Comparison of ENCODE assay signal across 23 mouse cellular contexts in genomic region chr4:46594131-46594530, GRCm38 (mm10). TPM values are rescaled to one million over a fixed set of nuclear protein-coding genes. Genes with fewer than 3 reads are reported as not detected.
DNase-seq lines count a peak whose midpoint lies in the region; ATAC-seq lines count a peak whose summit lies in the region.
"Had no signal": no experiment of that assay in that cellular context is flagged by ENCODE, and none has a peak within 500 bp of the region (broad histone marks: within the 10 kb centered on the region; RNA-seq: fewer than 3 reads in every experiment).

No protein-coding gene starts in this region.

- H3K9ac ChIP-seq in heart, embryonic 12.5 days: no peak overlapping the region
- H3K9ac ChIP-seq in intestine, embryonic 15.5 days: no peak overlapping the region
- no peak overlapping the region for H3K9ac ChIP-seq in hindbrain, embryonic 11.5 days (ENCODE audit: low read depth, low read length)
- H3K9ac ChIP-seq: embryonic facial prominence, embryonic 13.5 days; forebrain, embryonic 12.5 days; limb, embryonic 12.5 days; liver, postnatal 0 days had no signal

- WGBS in heart, embryonic 12.5 days: 81% methylated on average over 5 of the region's 5 CpGs
- WGBS in intestine, embryonic 15.5 days: 60% methylated on average over 5 of the region's 5 CpGs
- WGBS in hindbrain, embryonic 11.5 days: 92% methylated on average over 5 of the region's 5 CpGs

- 0 out of 2 replicates have a peak, but pooled peaks cover 3% of the 10 kb centered on the region for H3K4me1 ChIP-seq in heart, embryonic 12.5 days (replicated peaks)
- H3K4me1 ChIP-seq in intestine, embryonic 15.5 days (replicated peaks): peaks cover 4% of the 10 kb centered on the region; the same call in 1 of the 2 replicates
- H3K4me1 ChIP-seq in hindbrain, embryonic 11.5 days (replicated peaks; ENCODE audit: control insufficient read depth, insufficient read depth, low read length): no peaks in the 10 kb centered on the region
- H3K4me1 ChIP-seq: embryonic facial prominence, embryonic 13.5 days; forebrain, embryonic 12.5 days; limb, embryonic 12.5 days had no signal

- no peak for ATAC-seq in heart, embryonic 12.5 days (ENCODE audit: insufficient number of reproducible peaks, low FRiP score)
- peak; percentile 76 for ATAC-seq in intestine, embryonic 15.5 days
- ATAC-seq in hindbrain, embryonic 11.5 days (ENCODE audit: low FRiP score): no peak
- ATAC-seq: liver, postnatal 0 days; lung, postnatal 0 days; midbrain, embryonic 16.5 days; Patski had no signal

- H3K27ac ChIP-seq in heart, embryonic 12.5 days (ENCODE audit: poor library complexity, severe bottlenecking): no peak overlapping the region
- peak overlapping the region; percentile 60 for H3K27ac ChIP-seq in intestine, embryonic 15.5 days
- H3K27ac ChIP-seq in hindbrain, embryonic 11.5 days (ENCODE audit: low read depth, low read length): no peak overlapping the region
- H3K27ac ChIP-seq: embryonic facial prominence, embryonic 13.5 days; forebrain, embryonic 12.5 days; hindbrain, embryonic 10.5 days; layer of hippocampus, adult 2 months; limb, embryonic 12.5 days; midbrain, embryonic 10.5 days had no signal

- H3K4me3 ChIP-seq in heart, embryonic 12.5 days: no peak overlapping the region
- H3K4me3 ChIP-seq in intestine, embryonic 15.5 days (replicated peaks): no peak overlapping the region
- no peak overlapping the region for H3K4me3 ChIP-seq in hindbrain, embryonic 11.5 days (ENCODE audit: low read depth, low read length)
- H3K4me3 ChIP-seq: embryonic facial prominence, embryonic 13.5 days; erythroblast, embryonic 14.5 days; forebrain, embryonic 12.5 days; hindbrain, embryonic 10.5 days; layer of hippocampus, adult 2 months; limb, embryonic 12.5 days; midbrain, embryonic 10.5 days; myocyte had no signal

- no peaks in the 10 kb centered on the region for H3K36me3 ChIP-seq in heart, embryonic 12.5 days
- H3K36me3 ChIP-seq in intestine, embryonic 15.5 days: no peaks in the 10 kb centered on the region
- H3K36me3 ChIP-seq in hindbrain, embryonic 11.5 days (ENCODE audit: control insufficient read depth, insufficient read depth, low read length): no peaks in the 10 kb centered on the region
- H3K36me3 ChIP-seq: embryonic facial prominence, embryonic 13.5 days; forebrain, embryonic 12.5 days; hindbrain, embryonic 10.5 days; limb, embryonic 12.5 days; midbrain, embryonic 10.5 days had no signal

- no peaks in the 10 kb centered on the region for H3K9me3 ChIP-seq in heart, embryonic 12.5 days (replicated peaks)
- no peaks in the 10 kb centered on the region for H3K9me3 ChIP-seq in intestine, embryonic 15.5 days
- no peaks in the 10 kb centered on the region for H3K9me3 ChIP-seq in hindbrain, embryonic 11.5 days (ENCODE audit: control insufficient read depth, low read length)
- H3K9me3 ChIP-seq: embryonic facial prominence, embryonic 13.5 days; forebrain, embryonic 12.5 days; hindbrain, embryonic 10.5 days; limb, embryonic 12.5 days; midbrain, embryonic 10.5 days had no signal

- H3K4me2 ChIP-seq in heart, embryonic 12.5 days: no peak overlapping the region
- no peak overlapping the region for H3K4me2 ChIP-seq in intestine, embryonic 15.5 days (replicated peaks)
- H3K4me2 ChIP-seq in hindbrain, embryonic 11.5 days (replicated peaks; ENCODE audit: low read depth, low read length): no peak overlapping the region
- H3K4me2 ChIP-seq: embryonic facial prominence, embryonic 13.5 days; forebrain, embryonic 12.5 days; limb, embryonic 12.5 days; liver, embryonic 11.5 days had no signal

- H3K27me3 ChIP-seq in heart, embryonic 12.5 days (replicated peaks): peaks cover 30% of the 10 kb centered on the region
- H3K27me3 ChIP-seq in intestine, embryonic 15.5 days (replicated peaks): no peaks in the 10 kb centered on the region
- no peaks in the 10 kb centered on the region for H3K27me3 ChIP-seq in hindbrain, embryonic 11.5 days (ENCODE audit: control insufficient read depth, insufficient read depth, low read length)
- H3K27me3 ChIP-seq: Patski had no signal

- DNase-seq in heart, adult 11 months: peak; percentile 68
- DNase-seq in urinary bladder, postnatal 4 days (ENCODE audit: low spot score in 2 of 2): peak; percentile 10 to 50
- no peak for DNase-seq in urinary bladder, adult 2 months (ENCODE audit: low spot score)
- DNase-seq in hindbrain, embryonic 11.5 days (ENCODE audit: low spot score): no peak
- DNase-seq in c-Kit-positive CD71-positive TER-119-positive erythroid progenitor cells, embryonic 14.5 days (ENCODE audit: low spot score): no peak
- DNase-seq: embryo, embryonic 11 days; kidney, adult 8-10 months; kidney, postnatal 10 days; liver, postnatal 0 days had no signal

RNA-seq across cellular contexts. Expression of gene Coro2a, which starts 7.9 kb away (rescaled TPM):
- polyA plus RNA-seq in heart, embryonic 12.5 days (2016; fragmentation: Nextera tagmentation; extraction: Ambion mirVana): 0.15 and 0.34 TPM in 2 replicates
- polyA plus RNA-seq in urinary bladder, adult 2 months (2012; rRNA removed): 6.4 and 7.0 TPM in 2 replicates
- polyA plus RNA-seq in intestine, embryonic 15.5 days (2015; fragmentation: Nextera tagmentation; extraction: Ambion mirVana): 66.0 and 68.3 TPM in 2 replicates
- 3.6 and 6.6 TPM in 2 replicates for polyA plus RNA-seq in hindbrain, embryonic 11.5 days (2014; fragmentation: Nextera tagmentation; extraction: Ambion mirVana)

RNA-seq across cellular contexts. Expression of gene Tbc1d2, which starts 55.9 kb away (rescaled TPM):
- 0.42 and 0.51 TPM in 2 replicates for polyA plus RNA-seq in heart, embryonic 12.5 days (2016; fragmentation: Nextera tagmentation; extraction: Ambion mirVana)
- 18.6 and 24.0 TPM in 2 replicates for polyA plus RNA-seq in urinary bladder, adult 2 months (2012; rRNA removed)
- 6.0 and 6.3 TPM in 2 replicates for polyA plus RNA-seq in intestine, embryonic 15.5 days (2015; fragmentation: Nextera tagmentation; extraction: Ambion mirVana)
- polyA plus RNA-seq in hindbrain, embryonic 11.5 days (2014; fragmentation: Nextera tagmentation; extraction: Ambion mirVana): 1.0 and 1.1 TPM in 2 replicates

RNA-seq across cellular contexts. Expression of gene Trim14, which starts 58.2 kb away (rescaled TPM):
- polyA plus RNA-seq in heart, embryonic 12.5 days (2016; fragmentation: Nextera tagmentation; extraction: Ambion mirVana): 0.78 and 1.5 TPM in 2 replicates
- polyA plus RNA-seq in urinary bladder, adult 2 months (2012; rRNA removed): 5.0 and 5.7 TPM in 2 replicates
- polyA plus RNA-seq in intestine, embryonic 15.5 days (2015; fragmentation: Nextera tagmentation; extraction: Ambion mirVana): 11.4 and 12.6 TPM in 2 replicates
- 0.84 and 1.0 TPM in 2 replicates for polyA plus RNA-seq in hindbrain, embryonic 11.5 days (2014; fragmentation: Nextera tagmentation; extraction: Ambion mirVana)

Comparison
In these comparisons a context has a peak if more than half of its experiments do, and no peak if none do; other contexts are left out.
1. DNase-seq: peak in heart, adult 11 months (single experiment) and urinary bladder, postnatal 4 days (2 of 2); none in urinary bladder, adult 2 months (single experiment), hindbrain, embryonic 11.5 days (single experiment) and c-Kit-positive CD71-positive TER-119-positive erythroid progenitor cells, embryonic 14.5 days (single experiment).